Mouse (Mus musculus) natural killer cell, adult 2 months (primary cell): Measurements from ENCODE around the gene Vrk1.

ENCODE experiments used
- DNase-seq, 2 experiments: peaks; one replicate each; pipeline ENCODE4 v3.0.0; 2022; ENCODE audit warnings: low spot score in 2 of 2

Vrk1 gene

DNA sequence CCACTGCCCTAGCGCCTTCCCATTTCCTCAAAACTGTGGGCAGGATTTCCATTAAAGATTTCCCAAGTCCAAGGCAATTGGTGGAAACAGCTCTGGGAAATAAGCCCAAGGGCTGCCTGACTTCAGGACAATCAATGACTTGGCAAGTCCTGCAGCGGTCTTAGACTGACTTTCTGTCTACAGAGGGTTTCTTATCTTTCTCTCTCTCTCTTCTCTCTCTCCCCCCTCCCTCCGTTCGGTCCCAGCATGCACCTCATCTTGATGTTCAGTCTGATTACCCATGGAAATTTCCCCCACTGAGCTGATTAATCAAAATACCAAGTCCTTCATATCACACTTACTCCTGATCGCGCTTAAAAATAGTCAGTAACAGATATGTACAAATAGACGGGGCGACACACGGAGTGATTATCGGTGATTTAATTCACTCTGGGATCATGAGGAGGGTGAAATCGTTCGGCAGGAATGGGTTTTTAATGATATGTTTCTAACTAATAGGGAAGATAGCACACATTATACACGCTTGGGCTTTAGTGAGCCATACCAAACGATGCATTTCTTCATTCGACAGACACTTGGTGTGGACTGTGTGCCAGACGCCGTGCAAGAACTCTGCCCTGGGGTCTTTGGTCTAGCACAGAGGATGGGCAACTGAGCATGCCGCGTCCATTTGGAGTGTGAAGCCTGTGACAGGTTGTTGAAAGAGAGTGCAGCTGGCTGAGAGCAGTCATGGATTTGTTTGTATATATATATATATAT is 12.8 kb upstream of the Vrk1 start:
- DNase-seq = no peak

DNA sequence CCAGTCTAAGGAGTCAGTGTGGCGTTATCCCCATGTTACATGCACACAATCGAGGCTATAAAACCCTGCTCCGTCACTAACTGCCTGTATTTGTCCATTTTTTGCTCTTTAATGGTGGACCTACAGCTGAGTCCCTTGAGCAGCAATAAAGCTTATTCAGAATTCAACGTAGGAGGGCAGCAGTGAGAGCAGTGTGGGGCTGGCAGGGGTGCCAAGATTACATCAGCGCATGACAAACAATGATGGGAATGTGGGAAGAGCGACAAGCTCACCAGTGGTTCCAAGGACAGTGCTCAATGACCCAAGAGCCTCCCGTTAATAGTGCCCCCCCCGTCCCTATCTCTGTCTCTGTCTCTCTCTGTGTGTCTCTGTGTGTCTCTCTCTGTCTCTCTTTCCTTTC is 8.3 kb upstream of the Vrk1 start:
- no peak for DNase-seq

DNA sequence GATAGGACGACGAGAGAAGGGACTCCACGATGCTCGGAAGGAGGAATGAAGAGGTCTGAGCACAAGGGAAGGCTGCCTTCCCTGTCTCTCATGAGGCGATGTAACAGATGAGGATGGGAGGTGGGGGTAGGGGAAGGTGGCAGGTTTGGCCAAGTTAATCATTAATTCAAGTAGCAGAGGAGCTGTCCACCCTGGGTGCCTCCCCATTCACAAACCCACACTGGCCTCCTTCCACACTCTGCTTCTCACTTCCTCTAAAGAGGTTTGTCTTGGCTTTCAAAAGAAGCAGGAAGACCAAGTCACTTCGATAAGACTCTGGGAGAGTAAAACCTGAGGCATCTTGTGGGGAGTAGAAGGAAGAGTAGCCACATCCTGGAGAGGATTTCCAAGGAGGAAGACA is 5.3 kb upstream of the Vrk1 start:
- DNase-seq = no peak

DNA sequence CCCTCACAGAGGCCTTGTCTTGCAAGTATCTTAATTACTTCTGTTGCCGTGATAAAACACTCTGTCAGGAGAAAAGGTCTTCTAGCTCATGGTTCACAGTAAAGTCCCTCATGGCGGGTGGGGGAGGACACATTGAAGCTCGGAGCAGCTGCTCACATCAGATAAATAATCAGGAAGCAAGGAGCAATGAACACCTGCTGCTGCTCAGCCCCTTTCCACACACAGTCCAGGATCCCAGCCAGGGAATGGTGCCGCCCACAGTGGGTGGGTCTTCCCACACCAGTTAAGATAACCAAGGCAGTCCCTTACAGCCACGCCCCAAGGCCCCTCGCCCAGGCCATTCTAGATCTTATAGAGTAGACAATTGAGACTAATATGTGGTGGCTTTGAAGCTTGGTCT is 3.8 kb upstream of the Vrk1 start:
- DNase-seq = no peak

DNA sequence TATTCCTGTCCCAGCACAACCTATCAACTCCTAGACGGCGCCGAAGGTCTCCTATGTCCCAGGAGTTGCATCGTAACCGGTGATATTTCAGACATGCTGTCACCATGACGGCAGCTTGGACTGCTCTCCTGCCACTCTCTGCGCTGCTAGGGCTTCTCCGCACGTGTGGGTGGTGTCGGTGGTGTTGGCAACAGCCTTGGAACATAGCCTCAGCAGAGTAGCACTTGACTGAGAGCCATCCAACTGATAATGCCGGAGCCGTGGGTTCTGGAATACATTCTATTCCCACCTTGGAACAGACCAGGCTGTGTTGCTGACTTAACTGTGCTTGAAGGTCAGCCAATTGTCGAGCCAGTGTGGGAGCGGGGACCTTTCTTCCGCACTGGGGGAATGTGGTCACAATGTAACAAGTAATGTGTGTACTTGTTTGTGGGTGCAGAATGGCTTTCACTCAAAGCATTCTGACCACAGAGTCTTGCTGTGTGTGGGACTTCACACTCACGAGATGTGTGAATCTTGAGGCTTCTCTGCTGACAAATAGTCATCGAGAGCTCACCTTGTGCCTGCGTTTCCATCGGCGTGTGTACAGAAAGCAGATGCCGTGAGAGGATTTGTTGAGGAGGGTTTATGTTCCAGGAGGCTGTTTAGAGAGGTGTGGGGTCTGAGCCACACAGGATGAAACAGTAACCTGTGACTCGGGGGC is 1.5 kb upstream of the Vrk1 start:
- DNase-seq = peak; percentile 69 to 82

DNA sequence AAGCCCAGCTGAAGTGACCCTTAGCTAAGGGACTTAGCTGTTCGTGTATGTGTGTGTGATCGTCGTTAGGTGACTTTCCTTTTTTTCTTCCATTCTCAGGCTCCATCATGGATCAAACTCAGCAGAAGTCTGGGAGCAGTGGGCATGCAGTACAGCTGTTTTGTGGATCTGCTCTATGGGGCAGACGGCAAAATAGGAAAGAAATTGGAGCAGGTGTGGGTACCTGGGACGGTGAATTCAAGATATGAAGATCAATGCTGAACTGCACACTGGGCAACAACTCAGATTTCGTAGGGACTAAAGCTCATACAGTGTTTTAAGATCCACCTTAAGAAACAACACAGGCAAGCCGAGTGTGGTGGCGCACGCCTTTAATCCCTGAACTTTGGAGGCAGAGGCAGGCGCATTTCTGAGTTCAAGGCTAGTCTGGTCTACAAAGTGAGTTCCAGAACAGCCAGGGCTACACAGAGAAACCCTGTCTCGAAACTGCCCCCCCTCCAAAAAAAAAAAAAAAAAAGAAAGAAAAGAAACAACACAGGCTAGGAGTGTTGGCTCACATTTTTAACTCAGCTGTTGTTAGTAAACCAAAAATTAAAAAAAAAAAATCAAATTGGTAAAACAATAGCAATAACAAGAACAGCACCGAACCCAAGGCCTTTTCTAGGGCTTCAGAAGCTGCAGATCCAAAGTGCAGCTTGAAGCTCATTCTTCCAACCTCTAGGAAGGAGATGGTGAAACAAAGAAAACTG is 732 bp upstream of the Vrk1 start:
- no peak for DNase-seq

DNA sequence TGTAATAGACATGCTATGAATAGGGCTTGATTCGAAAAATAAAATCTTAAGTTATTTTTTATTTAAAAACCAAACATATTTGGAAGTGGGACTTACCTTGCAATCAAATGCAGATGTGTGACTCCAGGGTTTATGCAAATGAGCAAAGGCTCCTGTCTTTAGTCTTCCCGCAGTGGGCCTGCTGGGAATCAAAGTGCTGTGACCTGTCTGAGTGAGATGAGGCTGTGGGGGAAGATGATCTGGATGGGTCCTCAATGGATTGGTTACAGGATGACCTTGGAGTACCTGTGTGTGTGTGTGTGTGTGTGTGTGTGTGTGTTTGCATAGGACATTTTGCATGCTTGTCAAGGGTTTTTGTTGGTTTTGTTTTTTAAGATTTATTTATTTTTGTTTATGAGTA is 2.1 kb downstream of the Vrk1 start:
- no peak for DNase-seq

DNA sequence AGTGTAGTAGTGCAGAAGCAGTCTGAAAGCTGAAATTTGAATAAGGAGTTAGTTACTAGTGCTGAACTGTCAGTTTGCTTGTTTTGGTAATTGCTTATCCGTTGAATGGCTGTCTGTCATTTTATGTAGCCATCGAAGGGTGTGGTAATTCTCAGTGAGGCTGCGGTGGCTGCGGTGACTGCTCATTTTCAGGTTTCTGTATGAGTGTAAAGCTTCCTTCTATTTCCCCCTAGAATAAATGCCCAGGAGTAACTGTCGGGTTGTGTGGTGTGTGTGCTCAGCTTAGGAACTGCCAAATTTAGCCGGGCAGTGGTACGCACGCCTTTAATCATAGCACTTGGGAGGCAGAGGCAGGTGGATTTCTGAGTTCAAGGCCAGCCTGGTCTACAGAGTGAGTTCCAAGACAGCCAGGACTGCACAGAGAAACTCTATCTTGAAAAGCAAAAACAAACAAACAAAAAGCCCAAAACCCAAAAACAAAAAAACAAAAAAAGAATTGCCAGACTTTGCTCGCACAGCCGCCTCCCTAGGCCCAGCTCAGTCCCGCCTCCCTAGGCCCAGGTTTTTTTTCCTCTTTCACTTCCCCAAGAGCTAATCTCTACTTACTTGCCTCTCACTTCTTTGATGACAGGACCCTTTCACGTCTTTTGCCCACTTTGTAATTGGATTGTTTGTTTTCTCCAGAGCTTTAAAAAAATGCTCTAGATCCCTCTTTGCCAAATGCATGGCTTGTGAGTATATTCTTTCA is 6.4 kb downstream of the Vrk1 start:
- DNase-seq = peak; percentile 23

DNA sequence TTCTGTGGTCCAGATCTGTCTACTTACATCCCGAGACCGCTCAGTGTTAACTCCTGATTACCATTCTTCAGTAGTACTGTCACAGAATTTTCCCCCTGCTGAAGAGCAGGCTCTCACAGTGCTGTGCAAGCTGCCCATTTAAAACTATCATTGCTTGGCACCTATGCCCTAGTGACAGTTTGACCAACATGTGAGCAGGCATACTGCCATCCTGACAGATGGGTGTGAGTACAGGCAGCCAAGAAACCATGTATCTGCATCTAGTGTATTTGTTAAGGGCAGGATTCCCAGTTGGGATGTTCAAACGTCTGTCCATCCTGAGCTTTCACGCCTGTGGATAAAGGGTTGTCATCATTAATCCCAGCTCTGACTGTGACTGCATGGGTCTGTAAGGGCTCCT is 10.0 kb downstream of the Vrk1 start:
- no peak for DNase-seq

DNA sequence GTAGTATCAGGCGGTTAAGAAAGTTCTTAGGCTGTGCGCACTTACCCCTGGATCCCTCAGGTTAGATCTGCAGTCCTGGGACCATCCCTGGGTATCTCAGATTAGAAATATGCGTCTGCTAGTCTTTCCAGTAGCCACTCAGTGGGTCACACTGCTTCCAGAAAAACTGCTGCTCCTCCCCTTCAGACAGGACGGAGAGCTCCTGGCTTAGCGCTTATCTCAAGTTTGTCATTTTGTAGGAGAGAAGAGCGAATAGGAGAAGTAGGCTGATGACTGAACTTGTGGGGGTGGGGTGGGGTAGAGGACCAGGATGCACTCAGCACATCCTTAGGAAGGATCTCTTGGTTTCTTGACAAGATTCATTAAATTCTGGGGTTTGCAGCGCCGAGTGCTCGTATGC is 13.6 kb downstream of the Vrk1 start:
- no peak for DNase-seq

DNA sequence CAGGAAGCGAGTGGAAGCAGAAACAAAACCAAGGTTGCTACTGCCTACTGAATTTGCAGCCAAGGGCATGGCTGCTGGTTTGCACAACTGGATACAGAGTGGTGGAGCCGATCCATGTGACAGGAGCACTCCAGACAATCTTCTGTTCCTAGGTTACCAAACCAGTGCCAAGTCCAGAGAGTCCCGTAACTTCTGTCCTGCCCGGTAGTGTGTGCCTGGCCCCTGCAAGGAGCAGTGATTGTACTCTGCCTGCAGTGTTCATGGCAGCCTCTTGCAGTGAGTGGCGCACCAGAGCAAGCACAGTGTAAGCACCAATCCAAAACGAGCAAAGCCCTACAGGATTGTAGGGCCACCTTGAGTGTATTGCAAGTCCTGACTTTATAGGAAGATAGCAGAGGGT is 15.4 kb downstream of the Vrk1 start:
- no peak for DNase-seq

DNA sequence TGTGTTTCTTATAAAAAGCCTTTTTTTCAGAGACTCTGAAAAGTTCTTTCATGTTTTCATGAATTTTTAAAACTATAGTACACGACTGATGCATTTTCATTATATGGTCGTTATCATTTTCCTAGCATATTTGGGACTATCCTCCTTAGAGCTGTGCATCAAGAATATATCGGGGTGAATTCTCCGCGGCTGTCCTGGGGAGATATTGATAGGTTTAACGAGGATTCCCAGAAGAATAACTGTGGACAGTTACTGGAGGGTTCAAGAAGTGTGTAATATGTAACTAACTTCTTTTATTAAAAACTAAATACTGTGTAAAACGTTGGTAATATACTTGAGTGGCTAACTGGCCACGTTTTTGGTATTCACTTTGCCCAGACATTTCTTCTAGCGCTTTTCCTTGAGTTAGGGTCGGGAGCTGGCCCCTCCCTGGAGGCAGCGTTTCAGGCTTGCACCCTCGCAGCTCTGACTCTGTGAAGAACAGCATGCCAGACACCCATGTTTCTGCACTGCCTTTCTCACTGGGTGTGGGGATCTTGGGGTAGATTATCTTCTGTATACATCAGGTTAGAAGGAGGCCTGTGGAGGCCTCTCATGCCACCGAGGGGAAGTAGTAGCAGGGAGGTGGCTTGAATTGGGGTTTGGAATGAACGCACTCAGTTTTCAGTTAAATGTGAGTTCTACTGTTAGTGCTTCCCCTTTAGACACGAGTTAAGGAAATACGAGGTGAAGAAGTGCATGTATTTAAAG is 16.5 kb downstream of the Vrk1 start:
- DNase-seq = no peak

DNA sequence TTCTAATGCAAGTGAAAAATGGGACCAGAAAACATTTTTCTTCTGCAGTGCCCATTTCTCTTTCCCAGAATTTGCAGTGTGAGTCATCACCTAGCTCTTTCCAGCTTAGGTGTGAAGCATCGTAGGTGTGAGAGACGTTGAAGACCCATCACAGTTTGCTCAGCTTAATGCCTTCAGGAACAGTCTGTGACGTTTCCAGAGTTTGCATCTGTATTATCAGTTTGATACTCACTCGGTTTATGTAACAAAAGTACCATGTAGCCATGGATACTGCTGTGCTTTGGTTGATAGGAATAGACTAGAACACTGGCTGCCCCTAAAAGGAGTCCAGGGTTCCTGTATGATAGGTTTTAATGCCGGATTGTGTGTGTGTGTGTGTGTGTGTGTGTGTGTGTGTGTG is 17.3 kb downstream of the Vrk1 start:
- DNase-seq = no peak

DNA sequence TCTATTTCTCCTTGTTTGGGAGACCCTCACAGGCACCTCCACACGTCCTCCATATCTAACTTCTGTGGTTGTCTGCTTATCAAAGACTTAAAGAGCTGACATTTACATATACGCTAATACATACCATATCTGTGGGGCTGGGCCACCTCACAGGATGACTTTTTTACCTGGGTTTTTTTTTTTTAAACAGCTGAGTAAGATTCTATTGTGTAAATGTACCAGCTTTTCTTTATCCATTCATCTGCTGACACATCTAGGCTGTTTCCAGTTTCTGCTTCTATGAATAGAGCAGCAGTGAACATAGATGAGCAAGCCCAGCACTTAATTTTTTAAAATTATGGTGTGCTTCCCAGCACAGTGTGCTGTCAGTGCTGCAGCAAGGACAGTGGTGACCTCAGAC is 19.6 kb downstream of the Vrk1 start:
- DNase-seq = no peak

DNA sequence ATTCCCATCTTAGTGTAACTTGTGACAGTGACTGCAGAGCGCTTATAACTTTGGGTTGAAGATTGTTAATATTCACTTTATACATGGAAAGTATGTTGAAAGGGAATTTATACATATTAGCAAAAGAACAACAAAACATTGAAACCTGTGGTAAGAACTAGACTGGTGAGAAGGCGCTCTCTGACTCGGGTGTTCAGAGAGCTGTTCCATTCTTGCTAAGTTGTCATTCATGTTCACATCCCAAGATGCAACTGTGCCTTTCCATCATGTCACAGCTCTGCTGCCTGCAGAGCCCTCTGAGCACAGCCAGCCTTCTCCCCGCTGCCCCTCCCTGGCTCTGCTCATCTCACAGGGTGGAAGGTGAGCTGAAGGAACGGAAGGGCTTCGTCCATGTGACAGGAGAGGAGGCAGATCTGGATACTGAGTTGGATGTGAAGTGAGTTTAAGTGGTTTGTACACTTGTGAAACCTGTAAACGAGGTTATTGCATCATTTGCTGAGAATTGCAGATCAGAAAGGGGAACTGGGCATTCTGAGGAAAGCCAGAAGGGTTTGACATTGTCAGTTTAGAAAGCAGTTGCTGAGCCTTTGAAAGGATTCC is 20.2 kb downstream of the Vrk1 start:
- no peak for DNase-seq

DNA sequence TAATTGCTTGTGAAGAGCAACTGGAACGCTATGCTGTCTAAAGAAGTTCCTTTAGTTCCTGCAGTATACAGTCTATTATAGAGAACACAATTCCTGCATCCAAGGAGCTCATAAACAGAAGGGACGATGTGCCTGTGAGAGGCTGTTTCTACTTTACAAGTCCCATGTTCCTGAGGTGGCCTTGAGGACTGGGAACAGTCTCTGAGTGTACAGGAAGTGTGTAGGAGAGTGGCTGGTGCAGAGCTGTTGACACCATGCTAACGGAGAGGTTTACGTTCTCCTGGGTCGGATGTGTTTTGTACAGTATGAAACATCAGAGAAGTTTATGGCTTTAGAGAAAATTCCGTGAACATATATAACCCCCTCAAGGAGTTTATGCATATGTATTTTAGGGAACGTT is 20.8 kb downstream of the Vrk1 start:
- no peak for DNase-seq

DNA sequence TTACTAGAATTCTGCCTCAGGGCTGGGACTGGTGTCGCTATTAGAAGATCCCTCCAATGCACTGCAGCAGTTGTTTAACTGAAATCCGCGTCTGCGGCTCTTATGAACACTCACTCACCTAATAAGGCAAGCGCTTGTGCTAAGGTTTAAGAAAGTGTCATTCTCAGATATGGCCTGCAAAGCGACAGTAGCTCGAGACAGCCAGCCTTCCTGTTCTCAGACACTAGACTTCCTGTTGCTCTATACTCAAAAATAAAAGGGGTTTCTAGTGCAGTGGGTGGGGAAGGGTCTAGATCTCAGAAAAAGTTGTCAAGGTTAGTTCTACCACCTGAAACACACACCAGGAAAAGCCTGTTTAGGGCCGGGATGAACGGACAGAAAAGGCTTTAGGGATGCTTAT is 21.9 kb downstream of the Vrk1 start:
- peak; percentile 31 to 39 for DNase-seq

DNA sequence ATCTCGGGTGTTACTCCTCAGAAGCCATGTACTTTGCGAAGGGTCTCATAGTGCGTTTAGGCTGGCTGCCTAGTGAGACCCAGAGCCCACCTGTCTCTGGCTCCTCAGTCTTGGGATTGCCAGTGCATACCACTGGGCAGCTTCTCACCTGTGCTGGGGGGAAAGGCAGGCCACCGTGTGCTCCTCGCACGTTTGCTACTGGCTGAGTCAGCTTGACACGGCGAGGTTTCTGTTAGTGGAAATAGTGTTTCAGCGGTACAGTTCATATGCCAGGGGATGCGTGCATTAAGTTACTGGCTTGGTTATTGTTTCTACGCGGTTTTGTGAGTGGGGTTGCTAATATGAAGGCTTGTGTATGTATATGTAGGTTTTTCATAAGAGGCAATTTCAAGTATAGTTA is 22.3 kb downstream of the Vrk1 start:
- no peak for DNase-seq

DNA sequence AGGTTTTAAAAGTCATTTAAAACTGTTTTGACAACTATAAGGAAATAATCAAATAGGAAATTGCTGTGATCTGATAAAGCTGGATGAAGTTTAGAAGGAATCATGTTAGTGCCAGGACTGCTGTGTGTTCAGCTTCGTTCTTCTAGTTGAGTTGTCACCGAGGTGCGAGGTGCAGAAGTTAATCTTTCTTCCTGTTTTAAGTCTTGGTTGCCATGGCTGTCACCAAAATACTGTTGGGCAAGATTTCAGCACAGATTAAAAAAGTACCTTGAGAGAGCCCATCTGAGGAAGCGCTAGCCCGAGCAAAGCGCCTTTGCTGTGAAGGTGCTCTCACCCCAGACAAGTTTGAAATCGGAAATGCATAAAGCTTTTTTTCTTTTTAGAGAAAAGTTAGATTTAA is 24.2 kb downstream of the Vrk1 start:
- peak; percentile 52 to 63 for DNase-seq

DNA sequence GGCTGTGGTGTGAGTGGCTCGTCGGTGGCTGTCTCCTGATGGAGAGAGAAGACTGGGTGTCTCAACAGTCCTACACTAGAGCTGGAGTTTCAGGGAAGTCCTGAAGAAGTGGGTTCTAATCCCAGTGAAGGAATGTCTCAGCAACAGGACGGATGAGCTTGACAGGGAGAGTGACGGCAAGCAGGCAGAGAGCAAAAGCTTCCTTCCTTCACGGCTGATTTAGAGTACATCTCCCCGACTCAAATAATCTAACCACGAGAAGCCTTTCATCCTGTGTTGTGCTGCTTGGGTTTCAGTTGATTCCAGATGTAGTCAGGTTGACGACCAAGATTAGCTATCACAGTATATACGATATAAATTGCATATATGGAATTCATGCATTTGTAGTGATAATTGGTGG is 24.7 kb downstream of the Vrk1 start:
- DNase-seq = no peak

DNA sequence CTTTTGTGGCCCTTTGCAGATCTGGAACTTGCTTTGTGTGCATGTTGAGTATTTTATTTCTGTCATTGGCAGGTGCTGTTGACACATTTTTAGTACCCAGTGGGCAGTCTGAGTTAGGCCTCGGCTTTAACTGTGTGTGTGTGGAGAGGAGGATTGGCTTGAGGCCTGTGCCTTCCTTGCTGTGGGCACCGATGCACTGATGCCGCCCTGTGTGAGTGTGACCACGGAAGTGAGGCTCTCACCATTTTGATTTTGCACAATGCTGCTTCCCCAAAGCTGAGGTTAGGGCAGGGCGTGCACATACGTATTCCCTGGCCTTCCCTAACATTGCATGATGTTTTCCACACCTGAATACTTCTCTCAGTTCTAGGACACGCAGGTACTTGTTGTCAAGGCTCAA is 30.2 kb downstream of the Vrk1 start:
- DNase-seq = no peak
